Mouse (Mus musculus) induced T-regulatory cell, adult 2 months (primary cell): Measurements from ENCODE around the gene Papss2.

ENCODE experiments used
- DNase-seq: peaks from one replicate; pipeline ENCODE4 v3.0.0-alpha.2; 2012; ENCODE audit warnings: low read depth

The Papss2 gene

DNA sequence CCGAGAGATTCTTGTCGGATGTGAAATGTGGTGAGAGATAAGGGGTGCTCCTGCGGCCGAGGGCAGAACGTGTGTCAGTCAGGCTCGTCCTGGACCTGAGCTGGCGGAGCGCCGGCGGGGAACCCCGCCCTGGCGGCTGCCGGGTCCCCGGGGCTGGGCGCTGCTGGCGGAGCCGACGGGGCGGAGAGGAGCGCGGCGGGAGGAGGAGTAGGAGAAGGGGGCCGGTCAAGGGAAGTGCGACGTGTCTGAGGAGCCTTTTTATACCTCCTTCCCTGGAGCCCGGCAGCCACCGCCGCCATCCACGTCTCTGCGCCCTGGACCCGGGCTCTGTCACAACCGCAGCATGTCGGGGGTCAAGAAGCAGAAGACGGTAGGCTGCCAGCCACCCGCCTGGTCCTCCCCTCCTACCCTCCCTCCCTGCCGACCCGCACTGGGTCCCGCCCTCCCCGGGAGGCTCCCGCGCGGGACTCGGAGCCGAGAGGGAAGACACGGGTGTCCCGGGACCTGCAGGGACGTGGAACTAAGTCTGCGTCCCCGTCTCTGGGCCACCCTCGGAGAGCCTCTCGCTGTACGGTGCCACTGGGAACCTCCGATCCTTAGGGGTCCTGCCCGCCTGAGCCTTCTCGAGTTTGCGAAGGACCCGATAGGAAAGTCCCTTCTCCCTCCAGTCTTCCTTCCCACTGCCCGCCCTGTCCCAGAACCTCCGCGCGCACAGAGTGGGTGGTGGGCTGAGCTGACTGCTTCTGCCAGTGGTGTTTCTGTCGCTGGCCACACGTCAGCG lies at the start of gene Papss2:
Gene Papss2 (plus strand): TSS at position 285 of the 781 bp plus-strand sequence.
- DNase-seq, result peak; percentile 48

DNA sequence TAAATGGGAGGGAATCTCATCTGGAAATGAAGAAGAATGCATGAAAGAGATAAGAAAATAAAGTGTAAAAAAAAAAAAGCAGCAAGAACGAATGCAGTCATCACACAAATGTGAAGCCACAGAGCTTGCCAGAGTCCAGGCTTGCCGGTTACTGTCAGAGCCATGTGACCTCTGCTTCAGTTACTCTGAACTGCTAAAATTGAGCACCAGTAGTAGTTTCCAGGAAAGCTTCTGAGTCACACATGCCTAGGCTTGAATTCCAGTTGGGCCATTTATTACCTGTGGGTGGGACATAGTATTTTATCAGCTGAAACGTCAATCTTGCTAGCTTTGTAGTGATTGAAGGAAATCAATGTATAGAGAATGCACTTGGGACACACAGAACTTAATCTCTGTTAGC lies 48.2 kb upstream of the Papss2 start:
- DNase-seq, result no peak

DNA sequence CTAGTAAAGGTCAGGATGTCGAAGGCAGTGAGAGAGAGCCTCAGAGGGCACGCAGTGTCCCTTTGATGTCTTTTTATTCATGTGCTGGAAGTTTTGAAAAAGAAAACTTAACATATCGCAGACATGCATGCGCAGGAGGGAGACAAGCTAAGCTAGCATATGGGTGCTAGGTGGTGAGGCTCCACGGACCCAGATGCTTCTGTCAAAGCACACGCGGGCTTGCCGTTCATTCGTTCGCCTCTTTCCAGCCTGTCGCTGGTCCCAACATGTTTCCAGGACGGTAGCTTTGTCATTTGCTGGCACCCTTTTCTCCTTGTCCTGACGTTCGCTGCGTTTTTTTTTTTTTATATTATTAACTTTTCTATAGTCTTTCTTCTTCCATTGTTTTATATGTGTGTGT lies 47.4 kb upstream of the Papss2 start:
- no peak for DNase-seq

DNA sequence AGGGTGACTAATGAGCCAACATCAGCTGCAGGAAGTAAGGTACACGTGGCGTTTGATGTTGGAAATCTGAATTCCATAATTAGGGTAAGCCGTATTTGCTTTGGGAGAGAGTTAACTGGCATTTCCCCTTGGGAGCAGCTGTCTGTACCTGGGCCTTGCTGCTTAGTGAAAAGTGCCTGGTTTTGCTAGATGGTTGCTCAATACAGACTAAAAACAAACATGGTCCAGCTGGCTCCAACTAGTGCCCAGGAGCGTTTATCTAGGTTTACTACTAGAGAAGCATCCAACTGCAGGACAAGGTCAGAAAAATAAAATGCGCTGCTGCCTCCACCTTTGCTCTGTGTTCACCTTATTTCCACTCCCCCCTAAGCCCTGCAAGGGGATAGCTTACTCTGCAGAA lies 45.1 kb upstream of the Papss2 start:
- DNase-seq, result no peak

DNA sequence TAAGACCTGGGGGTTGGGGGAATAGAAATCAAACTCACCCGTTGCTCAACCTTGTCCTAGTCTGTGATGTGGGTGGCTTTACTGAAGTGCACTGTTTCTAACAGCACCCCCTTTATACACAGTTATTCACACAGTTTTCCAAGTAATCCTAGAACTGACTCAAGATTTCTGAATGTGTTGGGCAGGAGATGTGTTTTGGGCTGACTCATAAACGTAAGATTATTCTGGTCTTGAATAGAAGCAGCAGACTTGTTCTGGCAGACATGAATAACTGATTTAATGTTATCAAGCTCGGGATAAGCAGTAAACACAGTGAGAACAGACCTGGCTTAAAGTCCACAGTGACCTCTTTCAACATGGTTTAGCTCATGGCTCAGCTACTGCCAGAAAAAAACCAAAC lies 44.1 kb upstream of the Papss2 start:
- DNase-seq, result no peak

DNA sequence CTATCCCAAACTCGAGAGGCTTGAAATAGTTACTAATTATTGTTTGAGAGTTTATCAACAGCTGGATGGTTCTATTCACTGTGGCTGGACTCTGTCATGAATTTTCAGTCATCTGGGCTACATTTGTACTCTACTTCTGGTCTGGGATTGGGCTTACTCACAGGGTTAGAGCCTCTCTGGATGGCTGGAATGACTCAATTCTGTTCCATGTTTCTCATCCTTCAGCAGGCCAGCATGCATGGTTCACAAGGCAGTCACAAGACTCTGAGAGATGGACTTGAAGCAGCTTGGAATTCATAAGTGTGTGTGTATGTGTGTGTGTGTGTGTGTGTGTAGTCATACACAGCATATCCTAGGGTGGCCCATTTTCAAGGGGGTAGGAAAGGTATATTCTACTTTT lies 43.5 kb upstream of the Papss2 start:
- DNase-seq, result no peak

DNA sequence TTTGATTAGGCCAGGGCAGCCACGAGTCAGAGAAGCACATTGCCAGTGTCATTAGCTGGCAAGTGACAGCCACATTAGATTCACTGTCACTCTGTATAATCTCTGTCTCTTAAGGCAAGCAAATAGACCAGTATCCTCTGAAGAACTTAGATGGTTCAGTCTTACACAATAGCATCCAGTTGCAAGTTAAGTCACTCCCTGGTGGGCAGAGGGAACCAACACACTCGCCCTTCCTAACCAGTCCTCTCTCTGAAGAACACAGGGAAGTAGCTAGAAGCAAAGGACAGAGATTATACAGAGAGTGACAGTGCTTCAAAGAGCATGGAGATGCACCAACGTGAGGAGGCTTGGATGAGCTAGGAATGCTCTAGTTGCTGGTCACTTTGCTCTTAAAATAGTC lies 42.3 kb upstream of the Papss2 start:
- no peak for DNase-seq

DNA sequence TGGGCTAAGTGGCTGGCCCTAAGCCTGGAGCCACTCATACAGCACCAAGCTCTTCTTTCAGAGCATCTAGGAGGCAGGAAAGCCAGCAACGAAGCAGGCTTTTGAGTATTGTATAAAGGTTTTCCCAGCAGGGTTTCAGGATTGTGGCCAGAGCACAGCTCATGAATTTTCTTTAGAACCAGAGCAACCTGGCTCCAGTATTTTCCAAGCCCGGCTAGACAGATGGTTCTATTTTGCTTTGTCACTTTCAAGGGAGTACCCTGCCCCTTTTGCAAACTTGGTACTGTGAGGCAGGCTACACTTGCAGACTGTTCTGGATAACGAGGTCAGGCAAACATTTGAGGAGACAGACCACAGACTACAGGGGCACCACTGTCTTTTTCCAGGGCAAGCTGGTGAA lies 40.3 kb upstream of the Papss2 start:
- DNase-seq, result no peak

DNA sequence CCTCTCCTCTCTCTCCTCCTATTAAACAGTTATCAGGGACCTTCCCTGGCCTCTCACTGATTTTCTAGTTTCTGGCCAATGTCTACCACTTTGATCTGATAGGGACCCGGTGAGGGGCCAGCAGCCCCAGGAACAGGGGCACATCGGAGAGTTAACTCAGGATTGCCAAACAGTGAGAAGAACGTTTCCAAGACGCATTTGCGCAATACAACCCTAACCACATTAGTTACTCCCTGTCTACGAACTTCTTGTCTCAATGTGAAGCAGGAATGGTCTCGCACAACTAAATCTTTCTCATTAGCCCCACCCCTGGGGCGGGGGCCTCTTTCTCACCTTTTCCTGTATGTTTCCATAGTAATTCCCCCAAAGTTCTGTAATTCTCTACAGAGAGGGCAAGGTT lies 28.6 kb upstream of the Papss2 start:
- DNase-seq, result no peak

DNA sequence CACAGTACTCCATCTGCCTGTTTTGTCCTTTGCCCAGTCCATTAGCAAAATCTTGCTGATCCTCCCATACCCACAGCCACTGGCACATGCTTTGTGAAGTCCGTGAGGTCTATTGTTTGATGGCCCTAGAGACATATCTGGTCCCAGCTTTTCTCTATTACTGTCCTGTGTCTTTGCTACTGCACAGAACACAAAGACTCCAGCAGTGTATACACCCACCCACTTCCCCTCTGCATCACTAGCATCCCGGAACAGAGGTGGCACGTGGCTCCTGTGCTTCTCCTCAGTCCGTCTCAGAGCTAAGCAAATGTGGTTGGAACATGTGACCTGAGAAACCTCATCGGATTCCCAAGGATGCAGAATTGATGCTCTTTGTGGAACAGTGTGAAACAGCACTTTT lies 28.1 kb upstream of the Papss2 start:
- DNase-seq, result no peak

DNA sequence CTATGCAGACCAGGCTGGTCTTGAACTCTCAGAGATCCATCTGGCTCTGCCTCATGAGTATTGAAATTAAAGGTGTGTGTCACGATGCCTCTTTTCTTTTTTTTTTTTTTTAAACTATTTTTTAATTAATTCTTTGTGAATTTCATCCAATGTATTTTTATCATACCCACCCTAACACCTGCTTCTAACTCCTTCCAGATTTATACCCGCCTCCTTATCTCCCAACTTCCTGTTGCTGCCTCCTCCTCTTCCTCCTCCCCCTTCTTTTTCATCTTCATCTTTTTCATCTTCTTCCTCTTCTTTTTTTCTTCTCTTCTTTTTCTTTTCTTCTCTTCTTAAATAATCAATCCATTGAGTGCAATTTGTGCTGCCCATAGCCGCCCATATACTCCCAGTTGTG lies 27.1 kb upstream of the Papss2 start:
- no peak for DNase-seq

DNA sequence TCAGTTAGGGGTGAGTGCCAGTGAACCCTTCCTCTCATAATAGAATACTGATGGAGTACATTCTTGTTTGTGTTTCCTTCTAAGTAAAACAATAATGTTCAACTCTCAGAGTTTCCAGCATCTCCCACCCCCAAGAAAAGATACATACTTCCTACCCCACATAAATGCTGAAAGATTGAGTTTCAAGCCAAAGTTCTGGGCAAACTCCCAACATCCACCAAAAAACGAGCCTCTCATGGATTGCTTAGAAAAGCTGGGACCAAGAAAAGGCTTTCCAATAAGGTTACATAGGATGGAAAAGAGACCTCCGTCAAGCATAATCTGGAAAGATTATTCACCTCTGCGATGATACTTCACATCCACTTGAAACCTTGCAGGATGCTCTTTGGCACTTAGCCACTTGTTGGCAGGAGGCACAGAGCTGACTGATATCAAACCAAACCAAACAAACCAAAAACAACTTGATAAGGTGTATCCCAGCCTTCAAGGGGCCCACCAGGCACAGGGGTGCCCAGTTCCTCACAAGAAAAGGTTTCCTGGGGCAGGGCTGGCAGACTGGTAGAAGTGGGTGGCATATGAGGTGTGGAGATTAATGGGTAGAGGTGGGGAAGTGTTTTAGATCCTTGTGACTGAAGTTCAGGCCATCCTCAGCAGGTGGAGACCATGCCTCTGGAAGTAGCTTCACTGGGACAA lies 26.5 kb upstream of the Papss2 start:
- DNase-seq, result no peak

DNA sequence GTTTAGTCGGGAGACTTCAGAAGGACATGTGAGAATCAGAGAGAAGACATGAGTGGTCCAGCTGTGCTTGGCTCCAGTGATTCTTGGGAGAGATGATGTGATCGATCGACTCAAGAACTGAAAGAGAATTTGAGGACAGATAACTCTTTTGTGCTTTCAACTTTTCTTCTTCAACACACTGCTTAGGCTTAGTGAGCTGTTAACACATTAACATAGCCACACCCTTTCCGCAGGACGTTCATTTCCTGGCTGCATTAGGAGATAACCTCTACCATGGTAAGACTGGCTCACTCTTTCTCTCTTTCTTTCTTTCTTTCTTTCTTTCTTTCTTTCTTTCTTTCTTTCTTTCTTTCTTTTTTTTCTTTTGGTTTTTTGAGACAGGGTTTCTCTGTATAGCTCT lies 25.9 kb upstream of the Papss2 start:
- no peak for DNase-seq

DNA sequence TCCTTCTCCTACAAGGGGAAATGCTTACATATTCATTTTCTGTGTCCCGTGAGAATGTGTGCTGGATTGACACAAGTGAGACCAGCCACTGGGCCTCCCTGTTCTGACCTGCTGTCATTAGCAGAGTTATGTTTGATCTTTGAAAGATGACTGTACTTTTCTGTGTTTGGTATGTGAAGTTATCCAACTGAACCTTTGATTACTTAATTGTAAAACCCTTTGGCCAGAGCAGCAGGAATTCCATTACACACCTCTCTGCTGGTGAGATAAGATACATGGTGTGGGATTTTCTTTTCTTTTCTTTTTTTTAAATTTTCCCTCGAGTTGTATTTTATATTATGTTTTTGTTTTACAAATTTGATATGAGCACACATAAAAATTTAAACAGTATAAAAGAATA lies 23.4 kb upstream of the Papss2 start:
- DNase-seq, result no peak

DNA sequence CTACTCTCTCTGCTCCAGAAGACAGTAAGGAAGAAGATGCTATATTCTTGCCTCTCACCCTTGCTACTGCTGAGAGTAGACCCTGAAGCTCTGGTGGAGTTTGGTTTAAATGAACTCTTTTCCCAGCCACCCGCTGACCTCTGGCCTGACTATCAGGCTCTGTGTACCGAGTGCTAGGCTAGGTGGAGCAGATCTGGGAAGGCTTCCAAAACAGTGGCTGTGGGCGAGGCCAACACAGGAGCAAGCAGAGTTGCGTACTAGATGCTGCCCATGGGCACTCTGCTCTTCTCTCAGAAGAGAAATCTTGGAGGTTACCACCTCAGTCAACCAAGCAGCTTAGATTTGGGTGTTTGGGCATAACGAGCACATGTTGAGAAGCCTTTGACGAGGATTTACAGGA lies 22.3 kb upstream of the Papss2 start:
- no peak for DNase-seq

DNA sequence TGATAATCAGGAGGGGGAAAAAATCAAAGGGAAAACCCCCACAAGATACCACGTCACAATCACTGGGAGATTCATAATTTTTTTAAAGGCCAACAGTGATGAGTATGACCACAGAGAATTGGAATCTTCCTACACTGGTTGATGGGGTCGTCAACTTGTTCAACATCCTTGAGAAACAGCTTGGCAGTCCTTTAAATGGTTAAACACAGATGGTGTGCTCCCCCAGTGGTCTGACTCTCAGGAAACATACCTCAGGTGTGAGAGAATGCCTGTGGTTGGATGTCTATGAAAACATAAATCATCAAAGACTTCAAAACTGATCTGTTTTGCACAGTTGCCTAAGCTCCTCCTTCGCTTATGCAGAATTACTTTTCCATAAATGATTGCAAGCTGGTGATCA lies 20.7 kb upstream of the Papss2 start:
- DNase-seq, result no peak

DNA sequence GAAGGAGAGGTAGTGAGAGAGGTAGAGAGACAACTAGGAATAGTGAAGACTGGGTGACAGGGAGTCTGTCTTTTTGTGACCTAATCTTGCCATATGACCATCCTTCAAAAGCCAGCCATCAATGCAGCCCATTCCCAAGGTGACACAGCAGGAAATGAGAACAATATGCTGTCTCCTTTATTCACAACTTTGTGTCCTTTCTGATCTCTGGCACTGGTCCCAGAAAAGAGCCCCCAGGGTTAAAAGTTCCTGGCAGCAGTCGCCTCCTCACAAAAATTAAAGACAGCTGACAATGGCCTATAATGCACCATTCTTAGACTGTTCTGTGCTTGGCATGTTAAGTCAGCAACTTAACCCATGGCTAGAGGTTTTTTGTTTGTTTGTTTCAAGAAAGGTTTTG lies 17.8 kb upstream of the Papss2 start:
- no peak for DNase-seq

DNA sequence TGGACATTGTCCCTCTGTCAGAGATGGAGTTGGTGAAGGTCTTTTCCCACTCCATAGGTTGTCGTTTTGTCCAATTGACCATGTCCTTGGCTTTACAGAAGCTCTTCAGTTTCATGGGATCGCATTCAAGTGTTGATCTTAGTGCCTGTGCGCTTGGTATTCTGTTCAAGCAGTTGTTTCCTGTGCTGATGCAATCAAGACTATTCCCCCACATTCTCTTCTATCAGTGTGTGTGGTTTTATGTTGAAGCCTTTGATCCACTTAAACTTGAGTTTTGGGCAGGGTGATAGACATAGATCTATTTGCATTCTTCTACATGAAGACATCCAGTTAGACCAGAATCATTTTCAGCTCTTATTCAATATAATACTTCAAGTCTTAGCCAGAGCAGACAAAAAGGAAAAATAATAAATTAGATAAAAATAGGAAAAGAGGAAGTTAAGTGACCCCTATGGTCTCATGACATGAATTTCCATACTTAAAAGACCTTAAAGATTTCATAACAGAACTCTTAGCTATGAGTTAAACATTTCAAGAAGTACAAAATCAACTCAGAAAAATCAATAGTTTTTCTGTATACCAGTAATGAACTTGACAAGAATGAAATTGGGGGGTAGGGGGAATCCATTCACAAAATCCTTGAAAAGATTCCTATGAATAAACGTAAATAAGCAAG lies 12.4 kb upstream of the Papss2 start:
- DNase-seq, result no peak

DNA sequence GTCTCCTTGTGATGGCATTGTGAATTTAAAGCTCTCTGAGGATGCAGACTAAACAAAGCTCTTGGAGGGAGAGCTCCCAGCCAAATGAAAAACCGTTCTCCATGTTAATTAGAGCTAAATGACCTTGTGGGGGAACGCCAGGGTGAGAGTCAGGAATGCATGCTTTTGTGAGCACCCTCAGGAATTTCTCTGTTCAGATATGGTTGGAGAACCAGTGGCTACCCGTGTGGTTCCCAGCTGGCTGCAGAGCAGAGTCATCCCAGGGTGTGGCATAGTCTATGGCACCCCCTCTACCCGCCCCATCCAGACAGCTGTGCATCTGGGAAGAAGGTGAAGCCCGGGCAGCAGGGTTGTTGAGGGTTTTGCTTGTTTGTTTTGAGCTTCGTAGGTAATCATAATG lies 7.9 kb upstream of the Papss2 start:
- DNase-seq, result no peak

DNA sequence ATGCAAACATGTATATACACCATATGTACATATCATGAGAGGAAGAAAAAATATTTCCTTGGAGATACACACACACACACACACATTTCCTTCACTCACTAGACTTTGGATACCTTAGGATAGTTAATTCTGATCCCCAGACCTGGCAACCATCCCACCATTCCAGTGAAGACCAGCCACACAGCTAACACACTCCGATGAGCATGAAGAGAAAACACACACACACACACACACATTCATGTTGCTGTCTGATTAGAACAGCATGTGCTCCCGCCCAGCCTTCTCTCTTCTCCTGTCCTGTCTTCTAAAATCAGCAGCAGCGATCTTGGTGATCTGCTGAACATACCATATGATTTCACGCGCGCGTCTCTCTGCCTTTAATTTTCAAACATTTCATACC lies 2.8 kb upstream of the Papss2 start:
- no peak for DNase-seq

DNA sequence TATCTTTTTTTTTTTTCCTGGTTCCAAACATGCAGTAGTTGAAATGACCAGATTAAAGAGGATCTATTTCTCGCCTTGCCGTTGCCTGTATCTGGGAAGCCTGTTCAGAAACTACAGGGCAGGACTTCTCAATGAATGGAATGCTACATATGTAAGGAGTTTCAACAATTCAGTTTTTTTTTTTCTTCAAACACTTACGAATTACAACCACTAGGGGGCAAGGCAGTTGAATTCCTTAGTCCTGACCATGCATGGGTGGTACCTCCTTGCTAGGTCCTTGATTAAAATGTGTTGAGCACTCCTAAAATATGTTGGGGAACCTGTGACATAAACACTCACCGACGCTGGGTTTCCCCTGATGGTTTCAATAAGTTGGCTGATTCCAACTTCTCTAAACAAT lies 1.7 kb upstream of the Papss2 start:
- DNase-seq, result peak; percentile 65

DNA sequence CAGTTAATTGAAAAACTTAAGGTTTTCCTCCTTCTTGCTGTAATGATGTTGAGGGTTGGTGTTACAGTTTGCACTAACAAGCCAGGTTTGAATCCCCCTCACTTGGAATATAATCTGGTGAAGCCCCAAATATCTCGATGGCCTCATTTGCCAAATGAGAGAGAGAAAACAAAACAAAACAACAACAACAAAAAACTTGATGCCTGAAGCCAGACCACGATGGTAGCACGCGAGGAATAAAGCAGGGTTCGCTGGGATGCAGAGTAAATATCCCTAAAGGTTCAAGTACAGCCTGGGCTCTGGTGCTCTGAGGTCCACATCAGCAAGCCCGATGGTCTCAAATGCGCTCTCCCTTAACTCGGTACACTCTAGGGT lies 472 bp upstream of the Papss2 start:
- DNase-seq, result no peak

DNA sequence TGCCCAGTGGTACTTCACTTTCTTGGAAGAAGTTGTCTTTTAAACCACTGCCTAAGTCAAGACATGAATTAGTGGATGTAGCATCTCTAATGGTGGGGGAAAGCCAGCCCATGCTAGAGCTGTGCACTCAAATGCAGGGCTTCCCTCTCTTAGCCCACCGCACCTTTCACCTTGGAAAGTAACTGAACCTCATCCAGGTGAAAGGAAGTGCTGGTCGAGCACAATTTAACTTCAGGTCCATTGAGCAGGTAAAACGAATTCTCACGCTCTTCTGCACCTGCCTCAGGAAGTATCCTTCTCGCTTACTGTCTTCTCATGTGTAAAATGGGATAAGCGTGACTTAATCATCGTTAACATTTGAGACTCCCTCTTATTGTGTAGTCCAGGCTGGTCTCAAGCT lies 3.4 kb downstream of the Papss2 start:
- no peak for DNase-seq
